Mouse (Mus musculus): Measurements from ENCODE around the gene Zbtb8b.

GRCm38 (mm10) chr4:129476047-129476446 lies 35.4 kb upstream of the Zbtb8b start:
- TF ChIP-seq CTCF (IDR thresholded peaks at IDR 0.05; ENCODE audit: borderline replicate concordance, extremely low read depth, insufficient read depth, insufficient read length) (no peak), POLR2A (IDR thresholded peaks at IDR 0.05; ENCODE audit: borderline replicate concordance, extremely low read depth, insufficient read depth, insufficient read length, poor library complexity, severe bottlenecking) (no peak)
